9 mouse cellular contexts compared by ENCODE assay signal in genomic region chr2:93304273-93304634, GRCm38 (mm10). TPM values are rescaled to one million over a fixed set of nuclear protein-coding genes. Genes with fewer than 3 reads are reported as not detected.
DNase-seq lines count a peak whose midpoint lies in the region; ATAC-seq lines count a peak whose summit lies in the region.
"Had no signal": no experiment of that assay in that cellular context is flagged by ENCODE, and none has a peak within 500 bp of the region (broad histone marks: within the 10 kb centered on the region; RNA-seq: fewer than 3 reads in every experiment).

No protein-coding gene starts in this region.

- H3K9me3 ChIP-seq in heart, embryonic 13.5 days, result no peaks in the 10 kb centered on the region
- no peaks in the 10 kb centered on the region for H3K9me3 ChIP-seq in embryonic facial prominence, embryonic 12.5 days
- no peaks in the 10 kb centered on the region for H3K9me3 ChIP-seq in hindbrain, embryonic 11.5 days (ENCODE audit: control insufficient read depth, low read length)
- H3K9me3 ChIP-seq in midbrain, embryonic 13.5 days, result no peaks in the 10 kb centered on the region

- 47% methylated on average over 4 of the region's 4 CpGs for WGBS in heart, embryonic 13.5 days
- 44% methylated on average over 4 of the region's 4 CpGs for WGBS in embryonic facial prominence, embryonic 12.5 days
- 45% methylated on average over 4 of the region's 4 CpGs for WGBS in hindbrain, embryonic 11.5 days
- 28% methylated on average over 4 of the region's 4 CpGs for WGBS in midbrain, embryonic 13.5 days

- no peak overlapping the region for H3K4me3 ChIP-seq in heart, embryonic 13.5 days
- no peak overlapping the region for H3K4me3 ChIP-seq in embryonic facial prominence, embryonic 12.5 days
- no peak overlapping the region for H3K4me3 ChIP-seq in hindbrain, embryonic 11.5 days (ENCODE audit: low read depth, low read length)
- H3K4me3 ChIP-seq in midbrain, embryonic 13.5 days (replicated peaks), result no peak overlapping the region

- peak overlapping the region; percentile 93 for H3K27ac ChIP-seq in heart, embryonic 13.5 days (replicated peaks)
- H3K27ac ChIP-seq in embryonic facial prominence, embryonic 12.5 days, result peak overlapping the region; percentile 61
- peak overlapping the region; percentile 92 for H3K27ac ChIP-seq in hindbrain, embryonic 11.5 days (ENCODE audit: low read depth, low read length)
- H3K27ac ChIP-seq in midbrain, embryonic 13.5 days, result peak overlapping the region; percentile 78

- DNase-seq in heart, postnatal 14 days, result no peak
- DNase-seq in hindbrain, embryonic 11.5 days (ENCODE audit: low spot score), result no peak
- no peak for DNase-seq in thymus, postnatal 4 days
- no peak for DNase-seq in cerebellum, postnatal 25 days
- DNase-seq in gastrocnemius, postnatal 36 days, result no peak
- DNase-seq: right cerebral cortex, postnatal 25 days had no signal

- intact Hi-C loops in heart, postnatal 14 days (cut with DNase I), result no loop called here
- intact Hi-C loops in gastrocnemius, postnatal 36 days (cut with DNase I), result no loop called here

- peaks cover 64% of the 10 kb centered on the region for H3K4me1 ChIP-seq in heart, embryonic 13.5 days
- peaks cover 18% of the 10 kb centered on the region for H3K4me1 ChIP-seq in embryonic facial prominence, embryonic 12.5 days
- H3K4me1 ChIP-seq in hindbrain, embryonic 11.5 days (replicated peaks; ENCODE audit: control insufficient read depth, insufficient read depth, low read length), result peaks cover 12% of the 10 kb centered on the region
- peaks cover 46% of the 10 kb centered on the region for H3K4me1 ChIP-seq in midbrain, embryonic 13.5 days (replicated peaks)

- H3K4me2 ChIP-seq in heart, embryonic 13.5 days, result peak overlapping the region; percentile 15
- no peak overlapping the region for H3K4me2 ChIP-seq in embryonic facial prominence, embryonic 12.5 days (replicated peaks)
- H3K4me2 ChIP-seq in hindbrain, embryonic 11.5 days (replicated peaks; ENCODE audit: low read depth, low read length), result no peak overlapping the region
- H3K4me2 ChIP-seq in midbrain, embryonic 13.5 days (replicated peaks), result 0 out of 2 replicates have a peak overlapping the region, but pooled peaks have one; percentile 15

- ATAC-seq in heart, embryonic 13.5 days (ENCODE audit: extremely low read depth, insufficient number of reproducible peaks, low FRiP score, low TSS enrichment), result no peak
- no peak for ATAC-seq in embryonic facial prominence, embryonic 12.5 days (ENCODE audit: insufficient number of reproducible peaks, insufficient read depth, low FRiP score, low TSS enrichment)
- ATAC-seq in hindbrain, embryonic 11.5 days (ENCODE audit: low FRiP score), result peak; percentile 25; the same call in 1 of the 2 replicates
- ATAC-seq in midbrain, embryonic 13.5 days, result peak; percentile 54

- peak overlapping the region; percentile 67 for H3K9ac ChIP-seq in heart, embryonic 13.5 days
- no peak overlapping the region for H3K9ac ChIP-seq in embryonic facial prominence, embryonic 12.5 days
- H3K9ac ChIP-seq in hindbrain, embryonic 11.5 days (ENCODE audit: low read depth, low read length), result no peak overlapping the region
- H3K9ac ChIP-seq in midbrain, embryonic 13.5 days (replicated peaks), result no peak overlapping the region

- H3K27me3 ChIP-seq in heart, embryonic 13.5 days (replicated peaks), result no peaks in the 10 kb centered on the region
- H3K27me3 ChIP-seq in embryonic facial prominence, embryonic 12.5 days, result no peaks in the 10 kb centered on the region
- no peaks in the 10 kb centered on the region for H3K27me3 ChIP-seq in hindbrain, embryonic 11.5 days (ENCODE audit: control insufficient read depth, insufficient read depth, low read length)
- H3K27me3 ChIP-seq in midbrain, embryonic 13.5 days, result no peaks in the 10 kb centered on the region

- H3K36me3 ChIP-seq in heart, embryonic 13.5 days, result peaks cover 35% of the 10 kb centered on the region
- no peaks in the 10 kb centered on the region for H3K36me3 ChIP-seq in embryonic facial prominence, embryonic 12.5 days
- 0 out of 2 replicates have a peak, but pooled peaks cover 2% of the 10 kb centered on the region for H3K36me3 ChIP-seq in hindbrain, embryonic 11.5 days (ENCODE audit: control insufficient read depth, insufficient read depth, low read length)
- peaks cover 3% of the 10 kb centered on the region; the same call in 1 of the 2 replicates for H3K36me3 ChIP-seq in midbrain, embryonic 13.5 days

RNA-seq across cellular contexts. Expression of gene Tspan18, which starts 30.1 kb away (rescaled TPM):
- polyA plus RNA-seq in heart, embryonic 13.5 days (2015; fragmentation: Nextera tagmentation; extraction: Ambion mirVana), result 41.7 and 43.2 TPM in 2 replicates
- 10 to 100 TPM; 29.9 to 32.7 TPM for total RNA-seq in heart, postnatal 14 days (2021)
- polyA plus RNA-seq in embryonic facial prominence, embryonic 12.5 days (2016; fragmentation: Nextera tagmentation; extraction: Ambion mirVana), result 16.1 and 16.3 TPM in 2 replicates
- polyA plus RNA-seq in hindbrain, embryonic 11.5 days (2014; fragmentation: Nextera tagmentation; extraction: Ambion mirVana), result 61.0 and 71.4 TPM in 2 replicates
- polyA plus RNA-seq in midbrain, embryonic 13.5 days (2015; fragmentation: Nextera tagmentation; extraction: Ambion mirVana), result 24.9 and 31.2 TPM in 2 replicates
- 1 to 10 TPM; 1.3 to 2.5 TPM for total RNA-seq in gastrocnemius, postnatal 36 days (2021)

Comparison
In these comparisons a context has a peak if more than half of its experiments do, and no peak if none do; other contexts are left out.
1. ATAC-seq: peak in hindbrain, embryonic 11.5 days (single experiment) and midbrain, embryonic 13.5 days (single experiment); none in heart, embryonic 13.5 days (single experiment) and embryonic facial prominence, embryonic 12.5 days (single experiment).
2. H3K4me2 ChIP-seq: peak in heart, embryonic 13.5 days (single experiment) and midbrain, embryonic 13.5 days (single experiment); none in embryonic facial prominence, embryonic 12.5 days (single experiment) and hindbrain, embryonic 11.5 days (single experiment).
3. Peak in every context shown above with its lines, with median percentiles within 50 percentile points of each other: H3K27ac ChIP-seq.